Mouse (Mus musculus) liver, embryonic 13.5 days (tissue): ENCODE measurements at regions not wholly inside any gene's neighbourhood (a gene's known extent, or its start where the extent isn't known, plus 50 kb on each side); places are given as distances from the start of the nearest gene placed in this dataset.

Experiments used
- ATAC-seq: fragments of 200-750 bp; cut with Nextera tagmentation; 2 replicates; pipeline ENCODE4 v1.8.0; 2017; ENCODE audit warnings: low read depth, mild to moderate bottlenecking, moderate number of reproducible peaks, moderate library complexity
- DNase-seq: peaks from one replicate; pipeline ENCODE4 v3.0.0; 2022
- H3K27ac ChIP-seq: fragments of 300-500 bp; sonication (generic); 2 replicates; pipeline ENCODE4 v1.5.1; 2015; ENCODE audit warnings: moderate library complexity, mild to moderate bottlenecking, inconsistent platforms
- H3K27me3 ChIP-seq: fragments of 300-500 bp; sonication (generic); 2 replicates; pipeline ENCODE4 v1.6.1; 2015; ENCODE audit warnings: mild to moderate bottlenecking, inconsistent platforms
- H3K36me3 ChIP-seq: fragments of 300-500 bp; sonication (generic); 2 replicates; pipeline ENCODE4 v1.6.1; 2015; ENCODE audit warnings: mild to moderate bottlenecking, inconsistent platforms
- H3K4me1 ChIP-seq: fragments of 300-500 bp; sonication (generic); replicated peaks from 2 replicates; pipeline ENCODE4 v1.6.1; 2015; ENCODE audit warnings: inconsistent platforms
- H3K4me2 ChIP-seq: fragments of 300-500 bp; sonication (generic); 2 replicates; pipeline ENCODE4 v1.6.1; 2015; ENCODE audit warnings: inconsistent platforms, mild to moderate bottlenecking, moderate library complexity
- H3K4me3 ChIP-seq: fragments of 300-500 bp; sonication (generic); replicated peaks from 2 replicates; pipeline ENCODE4 v1.5.1; 2015; ENCODE audit warnings: mild to moderate bottlenecking, inconsistent platforms
- H3K9ac ChIP-seq: fragments of 300-500 bp; sonication (generic); 2 replicates; pipeline ENCODE4 v1.6.1; 2015; ENCODE audit warnings: mild to moderate bottlenecking, inconsistent platforms
- H3K9me3 ChIP-seq: fragments of 300-500 bp; sonication (generic); replicated peaks from 2 replicates; pipeline ENCODE4 v1.6.1; 2016; ENCODE audit warnings: inconsistent platforms
- WGBS: fragments of 180-500 bp; shearing (Covaris S2); methylation state at CpG from one replicate; pipeline ENCODE4 v1.1.7; 2015; ENCODE audit not compliant: insufficient replicate concordance; 5-methylcytosine and 5-hydroxymethylcytosine counted together

- Histone ChIP-seq H3K9ac (no peak overlapping the region), H3K4me3 (no peak overlapping the region), H3K4me1 (no peaks in the 10 kb centered on the region), H3K4me2 (no peak overlapping the region), H3K27ac (no peak overlapping the region), H3K36me3 (no peaks in the 10 kb centered on the region), H3K27me3 (no peaks in the 10 kb centered on the region), H3K9me3 (no peaks in the 10 kb centered on the region)
- DNase-seq (no peak), ATAC-seq (no peak)
- 55% methylated on average over 4 of the region's 4 CpGs for WGBS
Measured at GRCm38 (mm10) chr1:190497474-190497873, 327.0 kb upstream of the Prox1 start.

- DNase-seq (no peak), ATAC-seq (no peak)
- Histone ChIP-seq H3K9ac (no peak overlapping the region), H3K36me3 (no peaks in the 10 kb centered on the region), H3K4me1 (no peaks in the 10 kb centered on the region), H3K4me3 (no peak overlapping the region), H3K4me2 (no peak overlapping the region), H3K27me3 (no peaks in the 10 kb centered on the region), H3K27ac (no peak overlapping the region), H3K9me3 (no peaks in the 10 kb centered on the region)
- WGBS, result 29% methylated on average over 10 of the region's 10 CpGs
Measured at GRCm38 (mm10) chr1:190495741-190496520, 325.4 kb upstream of the Prox1 start.

- Histone ChIP-seq H3K4me3 (no peak overlapping the region), H3K4me2 (no peak overlapping the region), H3K27ac (no peak overlapping the region), H3K4me1 (no peaks in the 10 kb centered on the region), H3K36me3 (no peaks in the 10 kb centered on the region), H3K9ac (no peak overlapping the region), H3K9me3 (no peaks in the 10 kb centered on the region), H3K27me3 (no peaks in the 10 kb centered on the region)
- WGBS, result 18% methylated on average over 7 of the region's 7 CpGs
- no peak for ATAC-seq
- DNase-seq, result no peak
Measured at GRCm38 (mm10) chr1:190486551-190487104, 316.1 kb upstream of the Prox1 start.

- no peak for ATAC-seq
- no peak overlapping the region for H3K4me3 ChIP-seq
- H3K27ac ChIP-seq, result no peak overlapping the region
- no peaks in the 10 kb centered on the region for H3K4me1 ChIP-seq
- H3K9ac ChIP-seq, result no peak overlapping the region
- no peak overlapping the region for H3K4me2 ChIP-seq
- H3K27me3 ChIP-seq, result no peaks in the 10 kb centered on the region
- no peaks in the 10 kb centered on the region for H3K36me3 ChIP-seq
- 68% methylated on average over 13 of the region's 13 CpGs for WGBS
- no peak for DNase-seq
- 0 out of 2 replicates have a peak, but pooled peaks cover 3% of the 10 kb centered on the region for H3K9me3 ChIP-seq
Measured at GRCm38 (mm10) chr1:190483366-190483765, 312.9 kb upstream of the Prox1 start.

- 0 out of 2 replicates have a peak, but pooled peaks cover 3% of the 10 kb centered on the region for H3K9me3 ChIP-seq
- no peak overlapping the region for H3K27ac ChIP-seq
- WGBS, result 48% methylated on average over 11 of the region's 11 CpGs
- H3K4me1 ChIP-seq, result no peaks in the 10 kb centered on the region
- H3K4me3 ChIP-seq, result no peak overlapping the region
- H3K27me3 ChIP-seq, result no peaks in the 10 kb centered on the region
- ATAC-seq (no peak), DNase-seq (no peak)
- H3K4me2 ChIP-seq, result no peak overlapping the region
- no peak overlapping the region for H3K9ac ChIP-seq
- no peaks in the 10 kb centered on the region for H3K36me3 ChIP-seq
Measured at GRCm38 (mm10) chr1:190481071-190481470, 310.6 kb upstream of the Prox1 start.

GRCm38 (mm10) chr1:190480601-190481000, 310.1 kb upstream of the Prox1 start:
- no peaks in the 10 kb centered on the region for H3K4me1 ChIP-seq
- no peaks in the 10 kb centered on the region for H3K36me3 ChIP-seq
- H3K27me3 ChIP-seq, result no peaks in the 10 kb centered on the region
- H3K4me2 ChIP-seq, result no peak overlapping the region
- ATAC-seq (no peak), DNase-seq (no peak)
- H3K27ac ChIP-seq, result no peak overlapping the region
- H3K4me3 ChIP-seq, result no peak overlapping the region
- WGBS, result 43% methylated on average over 9 of the region's 9 CpGs
- no peak overlapping the region for H3K9ac ChIP-seq
- H3K9me3 ChIP-seq, result 0 out of 2 replicates have a peak, but pooled peaks cover 3% of the 10 kb centered on the region

GRCm38 (mm10) chr1:190472761-190473160, 302.2 kb upstream of the Prox1 start:
- no peaks in the 10 kb centered on the region for H3K36me3 ChIP-seq
- no peaks in the 10 kb centered on the region for H3K4me1 ChIP-seq
- WGBS, result 51% methylated on average over 8 of the region's 8 CpGs
- no peak overlapping the region for H3K9ac ChIP-seq
- H3K27ac ChIP-seq, result no peak overlapping the region
- DNase-seq, result no peak
- no peaks in the 10 kb centered on the region for H3K9me3 ChIP-seq
- no peak for ATAC-seq
- no peak overlapping the region for H3K4me2 ChIP-seq
- no peak overlapping the region for H3K4me3 ChIP-seq
- no peaks in the 10 kb centered on the region for H3K27me3 ChIP-seq

GRCm38 (mm10) chr1:190470336-190470735, 299.8 kb upstream of the Prox1 start:
- no peak for ATAC-seq
- H3K4me1 ChIP-seq, result no peaks in the 10 kb centered on the region

GRCm38 (mm10) chr1:190457541-190458061, 287.1 kb upstream of the Prox1 start:
- Histone ChIP-seq H3K4me2 (no peak overlapping the region), H3K27ac (no peak overlapping the region), H3K9me3 (no peaks in the 10 kb centered on the region), H3K27me3 (no peaks in the 10 kb centered on the region), H3K36me3 (no peaks in the 10 kb centered on the region), H3K9ac (no peak overlapping the region), H3K4me3 (no peak overlapping the region), H3K4me1 (peaks cover 7% of the 10 kb centered on the region; the same call in 1 of the 2 replicates)
- no peak for DNase-seq
- 61% methylated on average over 12 of the region's 12 CpGs for WGBS
- ATAC-seq, result no peak

More at GRCm38 (mm10) chr1:190470336-190470735, 299.8 kb upstream of the Prox1 start:
- Histone ChIP-seq H3K4me2 (no peak overlapping the region), H3K4me3 (no peak overlapping the region), H3K27ac (no peak overlapping the region), H3K9ac (no peak overlapping the region), H3K36me3 (no peaks in the 10 kb centered on the region), H3K9me3 (no peaks in the 10 kb centered on the region), H3K27me3 (no peaks in the 10 kb centered on the region)
- 52% methylated on average over 9 of the region's 9 CpGs for WGBS
- DNase-seq, result no peak

GRCm38 (mm10) chr1:190453549-190453948, 283.0 kb upstream of the Prox1 start:
- H3K9ac ChIP-seq, result no peak overlapping the region
- H3K27me3 ChIP-seq, result no peaks in the 10 kb centered on the region
- 79% methylated on average over 10 of the region's 10 CpGs for WGBS
- no peak overlapping the region for H3K4me3 ChIP-seq
- no peaks in the 10 kb centered on the region for H3K9me3 ChIP-seq
- no peaks in the 10 kb centered on the region for H3K4me1 ChIP-seq
- DNase-seq (no peak), ATAC-seq (no peak)
- no peaks in the 10 kb centered on the region for H3K36me3 ChIP-seq
- H3K4me2 ChIP-seq, result no peak overlapping the region
- H3K27ac ChIP-seq, result no peak overlapping the region

- H3K27ac ChIP-seq, result no peak overlapping the region
- no peaks in the 10 kb centered on the region for H3K27me3 ChIP-seq
- no peak overlapping the region for H3K9ac ChIP-seq
- no peak overlapping the region for H3K4me2 ChIP-seq
- ATAC-seq (no peak), DNase-seq (no peak)
- no peak overlapping the region for H3K4me3 ChIP-seq
- WGBS, result 54% methylated on average over 11 of the region's 11 CpGs
- no peaks in the 10 kb centered on the region for H3K9me3 ChIP-seq
- no peaks in the 10 kb centered on the region for H3K36me3 ChIP-seq
- no peaks in the 10 kb centered on the region for H3K4me1 ChIP-seq
Measured at GRCm38 (mm10) chr1:190452115-190452842, 281.8 kb upstream of the Prox1 start.
